Mouse (Mus musculus) G1E (cell line): ENCODE measurements around the gene Gm17334. TPM values are rescaled to one million over a fixed set of nuclear protein-coding genes. Genes with fewer than 3 reads are reported as not detected.

ENCODE experiments used
- ATAC-seq: 2 replicates; pipeline ENCODE4 v1.8.0; 2016; ENCODE audit warnings: mild to moderate bottlenecking; ENCODE audit not compliant: insufficient number of reproducible peaks, poor library complexity, low FRiP score, severe bottlenecking; ENCODE audit errors: extremely low read depth
- DNase-seq: peaks from one replicate; pipeline ENCODE4 v3.0.0; 2012; ENCODE audit warnings: low spot score
- H3K27me3 ChIP-seq: 2 replicates; pipeline ENCODE4 v1.6.1; 2012; ENCODE audit warnings: mild to moderate bottlenecking, low read length, inconsistent platforms; ENCODE audit not compliant: insufficient read depth
- H3K36me3 ChIP-seq: replicated peaks from 2 replicates; pipeline ENCODE3; 2012; ENCODE audit warnings: mild to moderate bottlenecking, inconsistent platforms
- H3K4me1 ChIP-seq: 2 replicates; pipeline ENCODE4 v1.6.1; 2012; ENCODE audit warnings: low read depth, low read length, inconsistent platforms, mixed read lengths; ENCODE audit not compliant: insufficient read depth
- H3K4me3 ChIP-seq: 2 replicates; pipeline ENCODE4 v1.5.1; 2012; ENCODE audit warnings: low read depth, mild to moderate bottlenecking, inconsistent platforms, low read length, moderate library complexity, mixed read lengths
- H3K9me3 ChIP-seq: replicated peaks from 2 replicates; pipeline ENCODE4 v1.6.1; 2012; ENCODE audit warnings: inconsistent platforms
- CTCF ChIP-seq: IDR thresholded peaks from 2 replicates; pipeline ENCODE4 v1.5.1; 2012; ENCODE audit warnings: low read depth, low read length, inconsistent platforms, mixed read lengths
- GATA1 ChIP-seq: IDR thresholded peaks from 2 replicates; pipeline ENCODE4 v1.6.1; 2012; ENCODE audit warnings: borderline replicate concordance, low read length, inconsistent platforms, mixed read lengths
- GATA2 ChIP-seq: IDR thresholded peaks from 2 replicates; pipeline ENCODE4 v1.6.1; 2012; ENCODE audit warnings: low read depth, low read length, inconsistent platforms, borderline replicate concordance
- POLR2AphosphoS5 ChIP-seq: IDR thresholded peaks from 2 replicates; pipeline ENCODE4 v1.6.1; 2012; ENCODE audit warnings: low read depth, low read length, inconsistent platforms; ENCODE audit not compliant: insufficient replicate concordance
- TAL1 ChIP-seq: conservative IDR thresholded peaks from 2 replicates; pipeline ENCODE4 v1.6.1; 2012; ENCODE audit warnings: low read depth, low read length, inconsistent platforms, mixed read lengths
- polyA plus RNA-seq: library from polyadenylated mRNA; stranded (reverse); fragments of >175 nt; gene quantifications from 2 replicates; pipeline ENCODE4 v1.2.3, GENCODE M21; 2012
- total RNA-seq, 2 experiments: library from RNA; stranded (forward) in 1 of 2; stranded (reverse) in 1 of 2; fragments of 200-1000 nt in 1 of 2; fragments of >200 nt in 1 of 2; fragmentation: Nextera tagmentation in 1 of 2; gene quantifications; 2 replicates each; pipeline ENCODE4 v1.2.3; 2014 to 2017

The Gm17334 gene
- total and polyA plus RNA-seq, 3 experiments = not detected

DNA sequence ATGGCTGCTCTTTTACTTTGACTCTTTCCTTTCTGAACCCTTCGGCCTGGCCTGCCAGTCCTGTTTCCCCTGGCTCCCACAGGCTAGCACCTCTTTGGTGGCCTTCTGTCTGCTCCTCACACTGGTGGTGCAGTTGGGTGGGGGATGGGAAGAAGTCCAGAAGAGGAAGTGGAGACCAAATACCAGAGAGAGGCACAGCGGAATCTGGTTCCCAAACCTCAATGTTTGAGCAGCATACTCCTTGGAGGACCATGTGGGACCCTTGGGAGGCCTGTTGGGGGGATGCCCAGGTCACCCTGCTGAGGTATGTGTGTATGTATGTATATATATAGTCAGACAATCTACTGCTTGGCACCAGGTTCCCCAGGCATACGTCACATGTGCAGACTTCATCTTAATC lies 21.0 kb upstream of the Gm17334 start:
- Histone ChIP-seq H3K4me1 (no peaks in the 10 kb centered on the region), H3K27me3 (peaks cover 14% of the 10 kb centered on the region), H3K9me3 (no peaks in the 10 kb centered on the region), H3K4me3 (no peak overlapping the region), H3K36me3 (no peaks in the 10 kb centered on the region)
- no peak for ATAC-seq
- DNase-seq = no peak
- no peak for TF ChIP-seq GATA1
- no peak for TF ChIP-seq POLR2AphosphoS5
- TF ChIP-seq CTCF = no peak
- no peak for TF ChIP-seq GATA2
- no peak for TF ChIP-seq TAL1

DNA sequence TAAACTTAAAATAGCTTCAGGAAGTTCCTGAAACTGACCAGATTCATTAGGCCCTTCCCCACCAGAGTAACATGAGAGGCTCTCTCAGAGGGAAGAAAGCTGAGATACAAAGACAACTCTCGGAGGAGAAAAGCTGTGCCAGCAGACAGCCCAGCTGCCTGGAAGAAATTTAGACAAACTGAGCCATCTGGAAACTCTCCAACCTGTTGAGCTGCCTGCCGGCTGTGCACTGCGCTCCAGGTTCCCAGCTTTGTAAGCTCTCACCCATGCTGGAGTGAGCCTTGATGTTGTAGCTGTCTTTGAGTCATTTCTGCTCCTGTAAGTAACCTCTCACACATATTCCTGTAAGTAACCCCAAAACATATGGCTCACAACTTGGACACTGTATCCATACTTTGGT lies 20.0 kb upstream of the Gm17334 start:
- no peaks in the 10 kb centered on the region for H3K36me3 ChIP-seq
- TF ChIP-seq TAL1 (no peak), CTCF (no peak)
- no peak for ATAC-seq
- no peaks in the 10 kb centered on the region for H3K4me1 ChIP-seq
- DNase-seq = no peak
- H3K4me3 ChIP-seq = no peak overlapping the region
- peaks cover 17% of the 10 kb centered on the region for H3K27me3 ChIP-seq
- H3K9me3 ChIP-seq = no peaks in the 10 kb centered on the region

DNA sequence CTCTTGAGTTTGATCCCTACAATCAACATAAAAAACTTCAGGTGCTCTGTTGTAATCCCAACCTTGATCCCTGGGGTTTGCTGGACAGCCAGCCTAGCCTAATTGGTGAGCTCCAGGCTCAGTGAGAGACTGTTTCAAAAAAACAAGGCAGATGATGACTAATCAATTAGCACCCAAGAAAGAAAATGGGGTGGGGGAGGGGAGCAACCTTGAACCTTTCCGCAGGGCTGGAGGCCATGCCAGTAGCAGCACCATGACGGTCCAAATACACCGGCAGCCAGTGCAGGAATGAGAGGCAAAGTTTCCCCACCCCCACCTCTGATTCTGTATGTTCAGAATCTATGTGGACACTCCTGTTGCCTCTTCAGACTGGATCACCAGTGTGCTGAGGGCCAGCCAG lies 16.3 kb upstream of the Gm17334 start:
- H3K4me3 ChIP-seq = no peak overlapping the region
- H3K36me3 ChIP-seq = no peaks in the 10 kb centered on the region
- H3K4me1 ChIP-seq = no peaks in the 10 kb centered on the region
- ATAC-seq = no peak
- TF ChIP-seq CTCF = no peak
- no peak for TF ChIP-seq GATA2
- TF ChIP-seq POLR2AphosphoS5 = no peak
- TF ChIP-seq GATA1 = no peak
- no peak for DNase-seq
- H3K9me3 ChIP-seq = no peaks in the 10 kb centered on the region
- H3K27me3 ChIP-seq = peaks cover 23% of the 10 kb centered on the region

DNA sequence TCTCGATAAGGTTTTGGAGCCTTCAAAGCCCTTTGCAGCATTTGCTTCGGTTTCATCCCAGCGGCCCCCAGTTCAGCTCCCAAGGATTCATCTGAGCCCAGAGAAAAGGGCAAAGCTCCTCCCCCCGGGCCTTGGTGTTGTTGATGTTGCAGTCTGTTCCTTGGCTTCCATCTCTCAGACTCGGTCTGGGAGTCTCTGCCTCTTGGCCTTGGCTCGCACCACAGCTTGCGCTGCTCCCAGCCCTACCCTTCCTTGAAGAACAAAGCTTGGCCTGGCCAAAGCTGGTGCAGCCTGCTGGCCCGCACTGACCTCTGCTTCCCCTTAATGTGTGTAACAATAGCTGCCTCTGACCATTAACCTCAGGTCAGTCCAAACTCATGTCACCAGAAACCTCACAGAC lies 15.2 kb upstream of the Gm17334 start:
- DNase-seq (no peak), ATAC-seq (no peak)
- TF ChIP-seq TAL1 = no peak
- no peak for TF ChIP-seq GATA1
- no peak for TF ChIP-seq CTCF
- TF ChIP-seq POLR2AphosphoS5 = no peak
- Histone ChIP-seq H3K4me1 (no peaks in the 10 kb centered on the region), H3K9me3 (no peaks in the 10 kb centered on the region), H3K27me3 (peaks cover 28% of the 10 kb centered on the region), H3K4me3 (no peak overlapping the region), H3K36me3 (no peaks in the 10 kb centered on the region)

DNA sequence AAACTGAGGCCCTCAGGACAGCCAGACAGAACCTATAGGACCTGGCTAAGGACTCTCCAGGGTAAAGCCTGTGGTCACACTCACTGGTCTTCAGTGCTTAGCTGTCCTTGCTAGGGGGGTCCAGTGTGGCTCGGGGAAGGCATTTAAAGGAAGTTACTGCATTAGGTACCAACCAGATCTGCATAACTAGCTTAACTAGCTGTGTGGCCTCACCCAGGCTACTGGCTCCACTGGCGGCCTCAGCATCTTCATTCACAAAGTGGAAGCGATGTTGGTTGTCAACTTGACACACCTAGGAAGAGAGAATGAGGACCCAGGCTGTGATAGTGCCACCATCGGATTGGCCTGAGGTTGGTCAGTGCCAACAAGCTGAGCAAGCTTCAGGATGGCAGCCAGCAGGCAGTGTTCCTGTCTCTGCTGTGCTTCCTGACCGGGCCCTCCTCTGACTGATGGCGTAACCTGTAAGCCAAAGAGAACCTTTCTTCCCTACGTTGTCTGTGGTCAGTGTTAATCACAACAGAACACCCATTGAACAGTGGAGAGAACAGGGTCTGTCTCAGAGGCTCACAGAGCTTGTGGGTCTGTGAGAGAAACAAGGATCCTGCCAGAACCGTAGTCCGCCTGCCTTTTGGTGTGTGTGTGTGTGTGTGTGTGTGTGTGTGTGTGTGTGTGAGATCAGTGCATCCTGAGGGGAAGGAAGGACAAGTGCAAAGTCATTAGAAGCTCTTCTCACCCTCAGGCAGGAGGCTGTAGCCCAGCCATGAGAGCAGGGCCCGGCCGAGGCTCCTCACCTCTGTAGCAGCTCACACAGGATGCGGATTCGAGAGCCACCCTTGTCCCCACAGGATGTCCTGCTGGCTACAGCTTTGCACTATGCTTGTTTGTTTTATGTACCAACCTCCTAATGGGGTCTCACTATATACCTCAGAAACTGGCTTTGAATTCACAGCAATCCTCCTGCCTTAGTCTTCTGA lies 13.4 kb upstream of the Gm17334 start:
- H3K4me1 ChIP-seq = no peaks in the 10 kb centered on the region
- no peaks in the 10 kb centered on the region for H3K36me3 ChIP-seq
- TF ChIP-seq POLR2AphosphoS5 = no peak
- no peak for TF ChIP-seq TAL1
- TF ChIP-seq GATA1 = no peak
- TF ChIP-seq GATA2 = no peak
- TF ChIP-seq CTCF = no peak
- no peak overlapping the region for H3K4me3 ChIP-seq
- no peaks in the 10 kb centered on the region for H3K9me3 ChIP-seq
- ATAC-seq = no peak
- no peak for DNase-seq
- peaks cover 31% of the 10 kb centered on the region for H3K27me3 ChIP-seq

DNA sequence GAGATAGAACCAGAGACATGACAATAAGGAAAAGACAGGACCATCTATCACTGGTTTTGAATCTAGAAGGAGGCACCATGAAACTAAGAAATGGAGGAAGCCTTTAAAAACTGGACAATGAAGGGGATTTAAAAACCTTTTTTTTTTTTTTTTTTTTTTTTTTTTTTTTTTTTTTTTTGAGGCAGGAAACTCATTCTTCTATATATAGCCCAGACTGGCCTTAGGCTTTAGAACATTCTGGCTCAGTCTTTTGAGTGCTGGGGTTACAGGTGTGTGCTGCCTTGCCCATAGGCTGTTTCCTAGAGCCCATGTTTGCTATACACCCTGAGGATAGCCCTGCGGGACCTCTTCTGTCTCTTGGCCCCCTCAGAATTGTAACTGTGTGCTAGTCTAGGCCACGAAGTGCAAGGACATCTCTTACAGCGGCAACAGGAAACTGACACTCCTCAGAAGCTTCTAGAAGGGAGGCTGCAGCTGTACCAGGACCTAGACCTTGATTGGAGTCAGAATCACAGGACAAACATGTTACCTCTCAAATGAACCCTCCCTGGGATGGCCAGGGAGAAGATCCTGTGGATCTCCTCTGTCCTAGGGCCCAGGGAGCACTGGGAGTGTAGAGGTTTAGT lies 12.4 kb upstream of the Gm17334 start:
- ATAC-seq (no peak), DNase-seq (no peak)
- no peak for TF ChIP-seq GATA2
- no peak for TF ChIP-seq GATA1
- TF ChIP-seq POLR2AphosphoS5 = no peak
- no peak for TF ChIP-seq CTCF

DNA sequence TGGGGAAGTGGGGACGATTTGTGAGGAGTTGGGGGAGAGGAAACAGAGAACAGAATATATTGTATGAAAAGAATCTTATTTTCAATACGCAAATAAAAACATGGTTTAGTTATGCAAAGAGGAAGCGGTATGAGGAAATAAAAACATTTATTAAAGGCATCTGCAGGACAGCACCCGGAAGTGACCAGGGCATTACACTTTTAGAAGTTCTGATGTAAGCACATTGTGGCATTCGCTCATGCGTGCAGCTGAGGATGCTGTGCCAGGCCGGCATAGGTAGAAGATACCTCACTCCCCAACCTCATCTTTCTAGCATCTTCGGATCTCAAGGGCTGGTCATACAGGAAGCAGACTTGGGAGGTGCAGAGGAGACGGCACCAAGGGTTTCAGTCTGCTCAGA lies 10.3 kb upstream of the Gm17334 start:
- Histone ChIP-seq H3K9me3 (no peaks in the 10 kb centered on the region), H3K4me1 (peaks cover 11% of the 10 kb centered on the region), H3K36me3 (no peaks in the 10 kb centered on the region), H3K4me3 (no peak overlapping the region), H3K27me3 (peaks cover 29% of the 10 kb centered on the region)
- TF ChIP-seq GATA1 (no peak), GATA2 (no peak), CTCF (no peak), TAL1 (no peak), POLR2AphosphoS5 (no peak)
- no peak for ATAC-seq
- DNase-seq = no peak

More for the DNA sequence above, 12.4 kb upstream of the Gm17334 start:
- Histone ChIP-seq H3K4me1 (no peaks in the 10 kb centered on the region), H3K27me3 (peaks cover 31% of the 10 kb centered on the region), H3K9me3 (no peaks in the 10 kb centered on the region), H3K4me3 (no peak overlapping the region), H3K36me3 (no peaks in the 10 kb centered on the region)
